Mouse (Mus musculus): Measurements from ENCODE around the gene Cby1. TPM values are rescaled to one million over a fixed set of nuclear protein-coding genes. Genes with fewer than 3 reads are reported as not detected.

Gene Cby1
- total RNA-seq, 1 experiment from 2014 or later: 46.7 TPM

DNA sequence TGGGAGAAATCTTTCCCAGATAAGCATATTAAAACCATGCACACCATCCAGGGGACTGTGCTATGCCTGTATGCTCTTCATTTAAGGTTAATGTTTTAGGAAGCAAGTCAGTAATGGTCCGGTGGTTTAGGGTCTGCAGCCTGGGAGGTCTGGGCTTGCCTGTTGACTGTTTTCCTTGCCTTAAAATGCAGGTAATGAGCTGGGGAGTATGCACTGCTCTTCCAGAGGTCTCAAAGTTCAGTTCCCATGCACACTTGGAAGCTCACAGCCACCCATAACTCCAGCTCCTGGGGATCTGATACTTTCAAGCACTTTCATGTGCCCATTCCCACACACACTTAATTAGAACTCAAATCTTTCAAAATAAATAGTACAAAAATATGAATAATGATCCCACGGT is 37.5 kb downstream of the Cby1 start:
- no peak for ATAC-seq (replicated peaks; ENCODE audit: low read depth, poor library complexity, severe bottlenecking)

DNA sequence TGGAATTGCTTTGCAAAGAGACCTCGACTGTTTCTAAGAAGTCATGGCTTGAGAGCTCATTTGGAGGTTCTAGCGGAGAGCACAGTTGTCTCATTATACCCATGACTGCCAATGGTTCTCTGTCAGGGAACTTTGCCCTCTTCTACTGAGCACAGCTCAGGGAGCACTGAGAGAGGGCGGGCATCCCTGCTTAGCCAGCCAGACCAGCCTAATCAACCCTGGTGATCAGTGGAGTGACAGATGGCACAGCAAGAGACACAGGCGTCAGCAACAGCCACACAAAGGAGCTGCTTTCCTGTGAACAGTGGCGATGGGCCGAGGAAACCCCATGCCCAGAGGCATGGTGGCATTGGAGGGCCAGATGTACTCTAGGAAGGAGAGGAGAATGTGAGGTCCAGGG is 38.0 kb downstream of the Cby1 start:
- ATAC-seq (replicated peaks; ENCODE audit: low read depth, poor library complexity, severe bottlenecking): no peak

DNA sequence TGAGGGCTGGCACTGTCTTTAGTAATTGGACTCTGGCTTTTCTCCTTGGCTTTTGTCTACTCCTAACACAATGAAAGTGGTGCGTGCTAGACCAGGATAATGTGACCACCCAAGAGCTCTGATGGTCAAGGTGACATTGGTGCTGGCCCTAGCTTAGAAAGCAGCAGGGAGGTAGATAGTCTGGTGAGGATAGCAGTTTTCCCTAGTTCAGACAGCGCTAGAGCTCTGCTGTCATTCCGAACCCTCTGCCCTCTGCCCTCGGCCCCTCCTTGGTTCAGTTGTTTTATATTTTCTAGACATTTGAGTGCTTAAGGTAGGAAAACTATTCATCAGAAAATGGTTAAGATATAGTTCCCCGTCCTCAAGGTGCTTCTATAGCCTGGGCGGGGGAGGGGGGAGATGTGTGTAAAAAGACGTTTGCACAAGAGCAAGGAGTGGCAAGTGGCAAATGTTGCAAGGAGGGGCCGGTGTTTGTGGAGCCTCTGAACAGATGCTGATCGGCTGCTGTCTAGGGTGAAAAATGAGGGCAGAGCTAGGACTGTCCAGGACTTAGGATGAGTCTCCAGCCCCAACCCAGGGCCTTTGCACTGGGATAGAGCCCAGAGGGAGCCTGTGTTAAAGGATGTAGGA is 38.7 kb downstream of the Cby1 start:
- no peak for ATAC-seq (replicated peaks; ENCODE audit: low read depth, poor library complexity, severe bottlenecking)

DNA sequence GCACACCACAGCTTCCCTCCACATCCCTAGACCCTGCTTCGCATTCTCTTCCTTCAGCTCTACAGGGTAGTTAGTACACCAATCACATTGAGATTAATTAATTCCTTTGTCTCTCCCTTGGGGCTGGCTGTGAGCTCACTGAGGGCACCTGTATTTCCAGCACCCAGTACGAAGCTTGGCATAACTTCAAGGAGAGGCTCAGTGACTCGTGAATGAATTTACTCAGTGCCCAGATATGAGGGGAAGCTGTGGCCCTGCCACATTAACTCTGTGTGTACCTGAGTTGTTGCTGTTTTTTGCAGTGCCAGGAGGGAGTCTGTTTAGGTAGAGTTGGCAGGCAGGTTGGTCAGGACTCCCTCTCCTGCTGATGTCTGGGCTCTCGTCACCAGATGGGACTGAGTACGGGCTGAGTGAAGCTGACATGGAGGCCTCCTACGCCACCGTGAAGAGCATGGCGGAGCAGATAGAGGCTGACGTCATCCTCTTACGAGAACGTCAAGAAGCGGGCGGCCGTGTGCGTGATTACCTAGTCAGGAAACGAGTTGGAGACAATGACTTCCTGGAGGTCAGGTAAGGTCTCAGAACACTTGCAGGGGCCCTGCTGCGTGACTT is 47.7 kb downstream of the Cby1 start:
- ATAC-seq (replicated peaks; ENCODE audit: low read depth, poor library complexity, severe bottlenecking): no peak

DNA sequence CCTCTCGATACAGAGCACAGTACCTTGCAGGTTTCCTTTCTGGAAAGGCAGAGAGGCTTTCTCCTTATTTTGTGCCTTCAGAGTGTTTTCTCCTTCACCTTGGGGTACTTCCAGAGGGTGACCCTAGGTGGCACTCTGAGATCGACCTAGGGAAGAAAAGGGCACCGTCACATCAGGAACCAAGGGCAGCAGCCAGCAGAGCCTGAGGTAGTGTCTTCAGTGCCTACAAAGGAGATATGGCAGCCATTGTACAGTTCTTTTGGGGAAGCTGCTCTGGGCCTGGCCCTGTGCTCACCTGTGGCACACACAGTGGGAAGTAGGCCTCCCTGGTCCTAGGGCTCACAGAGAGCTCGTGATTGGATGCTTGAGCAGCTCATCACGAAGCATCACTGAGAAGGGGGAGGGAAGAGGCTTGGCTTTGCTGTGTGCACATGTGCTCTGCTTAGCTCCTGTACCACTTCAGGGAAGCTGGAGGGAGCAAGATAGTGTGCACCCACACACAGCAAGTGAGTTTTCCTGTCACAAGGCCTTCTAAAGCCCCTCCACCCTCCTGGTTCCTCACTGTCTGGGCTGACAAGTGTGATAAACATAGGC is 49.3 kb downstream of the Cby1 start:
- no peak; the same call in 1 of the 2 replicates for ATAC-seq (replicated peaks; ENCODE audit: low read depth, poor library complexity, severe bottlenecking)

DNA sequence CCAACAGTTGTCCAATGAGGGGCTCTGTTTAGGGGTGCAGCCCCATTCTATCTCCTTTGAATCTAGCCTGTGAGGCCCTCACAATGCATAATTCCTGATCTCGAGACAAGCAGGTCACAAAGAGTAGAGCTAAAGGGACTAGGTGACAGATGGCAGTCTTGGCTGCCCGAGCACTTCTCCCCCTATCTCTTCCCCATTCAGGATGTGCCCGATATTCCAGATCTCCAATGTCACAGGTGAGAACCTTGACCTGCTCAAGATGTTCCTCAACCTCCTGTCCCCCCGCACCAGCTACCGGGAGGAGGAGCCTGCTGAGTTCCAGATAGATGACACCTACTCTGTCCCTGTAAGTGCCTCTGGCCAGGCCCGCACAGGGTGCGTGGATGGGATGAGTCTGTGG is 56.6 kb downstream of the Cby1 start:
- ATAC-seq (replicated peaks; ENCODE audit: low read depth, poor library complexity, severe bottlenecking): no peak

DNA sequence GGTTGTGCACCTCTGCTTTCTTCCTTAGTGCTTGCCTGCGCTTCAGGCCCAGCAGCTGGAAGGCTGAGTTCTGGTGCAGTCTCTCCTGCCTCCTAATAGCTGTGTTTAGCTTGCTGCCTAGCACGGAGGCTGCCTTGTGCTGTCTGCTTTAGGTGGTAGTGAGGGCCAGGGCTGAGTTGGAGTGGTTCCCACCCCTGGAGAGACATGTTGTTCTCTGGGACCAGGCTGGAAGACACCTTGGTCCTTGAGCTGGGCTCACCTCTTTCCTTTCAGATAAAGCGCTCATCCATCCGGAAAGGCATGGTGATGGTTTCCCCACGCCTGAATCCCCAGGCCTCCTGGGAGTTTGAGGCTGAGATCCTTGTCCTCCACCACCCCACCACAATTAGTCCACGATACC is 57.7 kb downstream of the Cby1 start:
- no peak for ATAC-seq (replicated peaks; ENCODE audit: low read depth, poor library complexity, severe bottlenecking)

Other genes with a start within 250 kb of the Cby1 start
- gene Csnk1e, start 203.6 kb upstream of the Cby1 start, total RNA-seq (2017): 40.3 and 46.5 TPM in 2 replicates
- gene Kcnj4, start 154.0 kb upstream of the Cby1 start, total RNA-seq (2017): not detected in 2 replicates
- gene Kdelr3, start 142.8 kb upstream of the Cby1 start, total RNA-seq (2017): not detected in 2 replicates
- gene Ddx17, start 112.5 kb upstream of the Cby1 start, total RNA-seq (2017): 178 and 236 TPM in 2 replicates
- 1.8 and 2.1 TPM in 2 replicates for gene Dmc1, start 54.1 kb upstream of the Cby1 start, total RNA-seq (2017)
- gene Fam227a, start 243 bp upstream of the Cby1 start, total RNA-seq (2017): 2.8 and 2.9 TPM in 2 replicates
- 92.2 and 93.2 TPM in 2 replicates for gene Tomm22, start 11.7 kb downstream of the Cby1 start, total RNA-seq (2017)
- 28.5 and 40.3 TPM in 2 replicates for gene Josd1, start 28.7 kb downstream of the Cby1 start, total RNA-seq (2017)
- gene Gtpbp1, start 31.6 kb downstream of the Cby1 start, total RNA-seq (2017): 55.1 and 66.9 TPM in 2 replicates
- gene Sun2, start 83.3 kb downstream of the Cby1 start, total RNA-seq (2017): 53.7 and 73.2 TPM in 2 replicates
- 16.0 and 18.0 TPM in 2 replicates for gene Dnal4, start 118.7 kb downstream of the Cby1 start, total RNA-seq (2017)
- 0.05 and 0.55 TPM in 2 replicates for gene Nptxr, start 145.6 kb downstream of the Cby1 start, total RNA-seq (2017)
- not detected in 2 replicates for gene Npcd, start 175.0 kb downstream of the Cby1 start, total RNA-seq (2017)
- gene Cbx6, start 175.5 kb downstream of the Cby1 start, total RNA-seq (2017): 11.0 and 19.6 TPM in 2 replicates
- gene Apobec3, start 232.5 kb downstream of the Cby1 start, total RNA-seq (2017): 188 and 214 TPM in 2 replicates